Mouse (Mus musculus) WW6 (cell line): ENCODE results near the gene Nipal3.

Experiments
- DNase-seq: peaks from one replicate; pipeline ENCODE4 v3.0.0-alpha.2; 2013; ENCODE audit warnings: low read depth, low spot score

Gene Nipal3

GRCm38 (mm10) chr4:135494521-135495396, at the start of gene Nipal3, which contains the start of gene Stpg1:
Gene Nipal3, minus strand, starts transcription at chr4:135495038.
Gene Stpg1, plus strand, starts transcription at chr4:135494790.
- peak; percentile 94 for DNase-seq

- no peak for DNase-seq
These were observed 49.4 kb upstream of the Nipal3 start for GRCm38 (mm10) chr4:135544284-135544683.

GRCm38 (mm10) chr4:135540057-135540456, 45.2 kb upstream of the Nipal3 start:
- DNase-seq, result no peak

- no peak for DNase-seq
These were observed 44.2 kb upstream of the Nipal3 start for GRCm38 (mm10) chr4:135539056-135539455.

GRCm38 (mm10) chr4:135535021-135535420, 40.2 kb upstream of the Nipal3 start:
- no peak for DNase-seq

GRCm38 (mm10) chr4:135533001-135533400, 38.2 kb upstream of the Nipal3 start:
- no peak for DNase-seq

- DNase-seq, result peak; percentile 60
These were observed 37.2 kb upstream of the Nipal3 start for GRCm38 (mm10) chr4:135531771-135532613.

- no peak for DNase-seq
These were observed 36.4 kb upstream of the Nipal3 start for GRCm38 (mm10) chr4:135531236-135531635.

- no peak for DNase-seq
These were observed 35.4 kb upstream of the Nipal3 start for GRCm38 (mm10) chr4:135530270-135530669.

GRCm38 (mm10) chr4:135526039-135526710, 31.3 kb upstream of the Nipal3 start:
- no peak for DNase-seq

GRCm38 (mm10) chr4:135525057-135525456, 30.2 kb upstream of the Nipal3 start:
- DNase-seq, result no peak

GRCm38 (mm10) chr4:135523939-135524338, 29.1 kb upstream of the Nipal3 start:
- DNase-seq, result no peak

- no peak for DNase-seq
These were observed 25.6 kb upstream of the Nipal3 start for GRCm38 (mm10) chr4:135520421-135520820.

- DNase-seq, result no peak
These were observed 23.3 kb upstream of the Nipal3 start for GRCm38 (mm10) chr4:135518135-135518534.

GRCm38 (mm10) chr4:135516351-135517316, 21.8 kb upstream of the Nipal3 start:
- DNase-seq, result no peak

- DNase-seq, result no peak
These were observed 20.1 kb upstream of the Nipal3 start for GRCm38 (mm10) chr4:135514925-135515324.

- no peak for DNase-seq
These were observed 19.0 kb upstream of the Nipal3 start for GRCm38 (mm10) chr4:135513865-135514264.

GRCm38 (mm10) chr4:135509515-135509914, 14.7 kb upstream of the Nipal3 start:
- DNase-seq, result no peak

GRCm38 (mm10) chr4:135508419-135509039, 13.7 kb upstream of the Nipal3 start:
- DNase-seq, result peak; percentile 70
